Mouse (Mus musculus): ENCODE data around the gene Smim14. TPM values are rescaled to one million over a fixed set of nuclear protein-coding genes. Genes with fewer than 3 reads are reported as not detected.

Gene Smim14
- total RNA-seq, 2 experiments from 2014 or later, result 102 to 107 TPM

DNA sequence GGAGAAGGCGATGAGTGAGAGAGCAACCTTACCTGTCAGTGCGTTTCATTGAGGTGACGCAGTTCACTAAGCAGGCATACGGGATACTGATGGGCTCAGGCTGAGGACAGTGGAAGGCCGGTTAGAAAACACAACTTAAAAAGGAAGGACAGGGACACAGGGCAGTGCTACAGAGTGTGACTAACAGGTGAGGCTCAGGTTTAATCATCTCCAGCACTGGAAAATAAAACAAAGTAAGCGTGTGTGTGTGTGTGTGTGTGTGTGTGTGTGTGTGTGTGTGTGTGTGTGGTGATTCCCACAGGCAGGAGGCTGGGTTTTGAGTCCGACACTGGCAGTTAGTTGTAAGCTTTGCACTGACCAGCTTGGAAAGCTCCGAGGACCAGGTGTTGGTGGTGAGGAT, 114.2 kb downstream of the Smim14 start:
- intact Hi-C loops (cut with DNase I), result no loop called here

DNA sequence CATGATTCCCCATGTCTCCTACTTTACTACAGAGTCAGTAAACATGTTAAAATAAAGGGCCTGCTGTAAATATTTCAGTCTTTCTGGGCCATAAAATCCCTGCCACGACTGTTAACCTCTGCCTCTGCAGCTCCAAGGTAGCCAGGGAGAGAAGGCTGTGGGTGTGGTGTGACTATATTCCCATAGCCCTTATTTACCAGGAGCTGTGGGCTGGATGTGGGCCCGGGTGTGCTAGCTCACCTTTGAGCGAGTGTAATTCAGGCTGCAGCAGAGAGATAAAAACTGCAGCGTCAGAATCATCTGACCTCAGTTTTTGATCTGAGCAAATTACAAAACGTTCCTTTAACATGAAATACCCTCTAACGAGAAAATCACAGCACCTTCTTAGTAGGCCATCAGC, 116.2 kb downstream of the Smim14 start:
- intact Hi-C loops (cut with DNase I), result no loop called here
- DNase-seq, result no peak

More for the DNA sequence above, 114.2 kb downstream of the Smim14 start:
- no peak for DNase-seq

DNA sequence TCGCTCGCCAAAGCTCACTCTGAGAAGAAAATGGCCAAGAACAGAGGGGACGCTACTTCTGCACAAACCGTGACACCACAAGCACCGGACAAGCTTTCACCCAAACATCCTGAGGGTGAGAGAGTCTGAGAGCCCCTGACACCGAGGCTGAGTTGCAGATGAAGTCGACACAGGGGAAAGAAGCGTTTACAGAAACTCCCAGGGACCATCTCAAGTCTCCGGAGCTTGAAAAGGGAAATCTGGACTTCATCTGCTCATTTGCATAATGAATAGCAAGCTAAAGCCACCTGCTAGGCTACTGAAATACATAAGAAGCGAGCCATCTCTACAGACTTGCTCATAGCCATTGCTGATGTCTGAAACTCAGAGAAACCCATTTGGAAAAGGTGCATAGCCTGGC, 117.8 kb downstream of the Smim14 start:
- no peak for DNase-seq
- intact Hi-C loops (cut with DNase I), result no loop called here

DNA sequence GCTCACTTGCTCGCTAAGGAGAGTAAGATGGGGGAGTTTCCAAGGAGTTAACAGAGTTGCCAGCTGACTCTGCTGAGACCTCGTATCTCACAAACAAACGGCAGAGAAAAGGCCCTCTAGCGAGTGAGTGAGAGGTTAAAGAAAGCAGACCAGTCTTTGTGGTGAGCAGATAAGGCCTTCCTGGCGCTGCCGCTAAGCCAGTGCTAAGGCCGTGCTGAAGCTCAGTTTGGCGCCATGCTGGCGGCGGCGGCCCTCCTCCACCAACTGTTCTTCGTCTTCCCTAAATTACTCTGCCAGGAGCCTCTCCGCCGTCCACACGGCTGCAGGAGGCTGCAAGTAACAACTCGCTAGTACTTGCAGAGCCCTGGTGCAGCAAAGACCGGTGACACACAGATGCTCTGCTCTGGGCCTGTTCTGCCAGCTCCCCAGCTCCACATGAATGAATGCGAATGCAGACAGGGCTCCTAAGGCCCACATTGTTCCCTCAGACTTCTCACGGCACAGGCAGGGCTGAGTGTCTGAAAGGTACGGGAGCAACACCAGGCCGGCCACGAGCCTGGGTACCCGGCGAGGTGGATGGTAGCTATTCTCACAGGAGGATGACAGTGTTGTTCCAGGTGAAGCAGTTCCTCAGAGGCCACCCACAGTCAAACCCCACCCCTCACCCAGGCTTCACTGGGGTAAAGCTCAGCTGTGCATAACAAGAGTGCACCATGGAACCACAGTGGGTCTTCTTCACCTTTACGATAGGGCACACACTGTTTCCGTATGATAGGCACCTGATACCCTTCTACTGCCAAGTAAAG, 121.1 kb downstream of the Smim14 start:
- DNase-seq, result peak; percentile 46 to 48
- intact Hi-C loops (cut with DNase I), result no loop called here

DNA sequence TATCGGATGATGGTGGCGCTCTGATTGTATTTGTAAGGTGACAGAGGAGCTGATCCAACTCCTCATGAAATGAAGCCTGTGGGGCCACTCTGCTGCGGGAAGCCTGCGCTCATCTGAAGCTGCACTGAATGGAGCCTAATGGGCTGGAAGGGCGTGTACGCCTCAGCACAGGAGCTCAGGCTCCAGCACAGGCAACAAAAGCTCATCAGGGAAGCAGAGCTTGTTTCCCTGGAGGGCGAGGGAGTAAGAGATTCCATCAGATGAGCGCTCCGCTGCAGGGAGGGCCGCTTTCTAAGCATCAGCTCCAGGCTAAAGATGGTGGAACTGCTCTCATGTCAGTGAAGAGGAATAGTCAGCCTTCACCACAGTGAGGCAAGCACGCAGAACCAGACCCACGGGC, 129.0 kb downstream of the Smim14 start:
- intact Hi-C loops (cut with DNase I), result no loop called here
- DNase-seq, result no peak

DNA sequence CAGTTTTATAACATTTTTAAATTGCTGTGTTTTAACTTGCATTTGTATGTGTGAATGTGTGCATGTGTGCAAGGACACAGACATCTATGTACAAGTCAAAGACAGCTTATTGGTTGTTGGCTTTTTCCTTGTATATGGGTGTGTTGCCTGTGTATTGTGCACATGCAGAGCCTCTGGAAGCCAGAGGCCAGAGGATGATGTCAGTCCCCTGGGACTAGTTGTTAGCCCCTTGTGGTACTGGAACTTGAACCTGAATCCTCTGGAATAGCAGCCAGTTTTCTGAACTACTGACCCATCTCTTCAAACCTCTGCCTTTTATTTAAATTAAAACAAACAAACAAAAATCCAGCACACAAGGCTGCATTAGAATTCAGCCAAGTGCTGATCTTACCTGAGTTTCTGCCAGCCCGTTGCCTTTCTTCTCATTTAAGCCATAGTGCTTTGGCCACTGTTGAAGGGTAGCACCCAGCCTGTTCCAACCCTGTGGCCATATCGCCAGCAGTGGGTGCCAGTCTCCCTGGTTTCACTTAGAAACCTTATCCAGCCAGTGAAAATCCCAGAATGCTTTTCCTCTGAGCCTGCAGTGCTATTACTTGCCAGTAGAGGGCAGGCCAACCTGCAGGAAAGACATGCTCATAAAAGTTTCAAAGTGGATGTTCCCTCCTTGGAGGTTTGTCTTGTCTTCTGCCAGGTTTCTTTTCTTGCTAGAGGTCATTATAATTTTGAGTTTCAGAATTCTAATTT, 135.6 kb downstream of the Smim14 start:
- peak; percentile 88 to 91 for DNase-seq
- intact Hi-C loops (cut with DNase I), result loop anchor here (1.0 to 5.0 kb wide), 2 partner anchors 136 to 295 kb away; partner anchors contain the start of genes Smim14 and Ube2k

Other genes starting within 250 kb of the Smim14 start
- gene Rfc1, start 201.5 kb downstream of the Smim14 start, total RNA-seq (2021), result 10 to 100 TPM; 27.3 to 30.5 TPM
- 1 to 10 TPM in 1 of 2 experiments, under 1 TPM in 1; 0.79 to 1.7 TPM for gene Klb, start 188.9 kb downstream of the Smim14 start, total RNA-seq (2021)
- gene Rpl9, start 145.7 kb downstream of the Smim14 start, total RNA-seq (2021), result 100 to 1,000 TPM; 756 to 758 TPM
- gene Lias, start 145.7 kb downstream of the Smim14 start, total RNA-seq (2021), result 10 to 100 TPM; 56.7 to 57.9 TPM
- 10 to 100 TPM; 31.5 to 32.1 TPM for gene Ugdh, start 101.2 kb downstream of the Smim14 start, total RNA-seq (2021)
- not detected for gene Gm43552, start 44.4 kb downstream of the Smim14 start, total RNA-seq (2021)
- gene Ube2k, start within 50 bp of the Smim14 start, total RNA-seq (2021), result 10 to 100 TPM; 80.3 to 81.8 TPM
- gene Pds5a, start 161.1 kb upstream of the Smim14 start, total RNA-seq (2021), result 10 to 100 TPM; 66.2 to 75.7 TPM
- gene N4bp2, start 226.3 kb upstream of the Smim14 start, total RNA-seq (2021), result 10 to 100 TPM; 27.6 to 28.3 TPM